In genomic region chr12:21145050-21145449, GRCm38 (mm10) we compare ENCODE assay signal across 13 mouse cellular contexts.
DNase-seq lines count a peak whose midpoint lies in the region; ATAC-seq and TF ChIP-seq lines count a peak whose summit lies in the region.
"Had no signal": no experiment of that assay in that cellular context is flagged by ENCODE, and none has a peak within 500 bp of the region (broad histone marks: within the 10 kb centered on the region; RNA-seq: fewer than 3 reads in every experiment).

No protein-coding gene starts in this region.

- H3K4me1 ChIP-seq in kidney, adult 2 months (ENCODE audit: control insufficient read depth, insufficient read depth, low read length), result peaks cover 2% of the 10 kb centered on the region; the same call in 1 of the 2 replicates
- H3K4me1 ChIP-seq in liver, embryonic 13.5 days (replicated peaks), result peaks cover 53% of the 10 kb centered on the region
- no peaks in the 10 kb centered on the region for H3K4me1 ChIP-seq in stomach, embryonic 15.5 days

- ATAC-seq in liver, embryonic 13.5 days (ENCODE audit: low read depth), result peak; percentile 41
- ATAC-seq in stomach, embryonic 15.5 days (ENCODE audit: insufficient read depth, low FRiP score, low read depth), result peak; percentile 21; the same call in 1 of the 2 replicates
- ATAC-seq: forebrain, embryonic 13.5 days had no signal

- no peaks in the 10 kb centered on the region for H3K9me3 ChIP-seq in liver, embryonic 13.5 days (replicated peaks)
- no peaks in the 10 kb centered on the region for H3K9me3 ChIP-seq in stomach, embryonic 15.5 days
- H3K9me3 ChIP-seq: embryonic facial prominence, embryonic 12.5 days; forebrain, embryonic 13.5 days; hindbrain, embryonic 12.5 days; kidney, embryonic 15.5 days had no signal

- H3K4me3 ChIP-seq in kidney, adult 2 months (ENCODE audit: insufficient read depth, low read depth, low read length), result no peak overlapping the region
- no peak overlapping the region for H3K4me3 ChIP-seq in liver, embryonic 13.5 days (replicated peaks)
- no peak overlapping the region for H3K4me3 ChIP-seq in stomach, embryonic 15.5 days (replicated peaks)
- H3K4me3 ChIP-seq: embryonic facial prominence, embryonic 12.5 days; forebrain, embryonic 13.5 days; hindbrain, embryonic 12.5 days; kidney, embryonic 15.5 days had no signal

- no peak for TF ChIP-seq POLR2A in kidney, adult 2 months (IDR thresholded peaks at IDR 0.05; ENCODE audit: low read depth, low read length)

- peak overlapping the region; percentile 51 for H3K4me2 ChIP-seq in liver, embryonic 13.5 days
- no peak overlapping the region for H3K4me2 ChIP-seq in stomach, embryonic 15.5 days
- H3K4me2 ChIP-seq: embryonic facial prominence, embryonic 12.5 days; forebrain, embryonic 13.5 days; hindbrain, embryonic 12.5 days; kidney, embryonic 15.5 days had no signal

- peak; percentile 49 for DNase-seq in kidney, adult 2 months
- no peak for DNase-seq in kidney, adult 8-10 months
- DNase-seq in adipocyte (ENCODE audit: low spot score), result peak; percentile 39
- no peak for DNase-seq in liver, embryonic 13.5 days
- no peak for DNase-seq in frontal cortex, postnatal 10 days (ENCODE audit: low spot score in 2 of 2)
- no peak for DNase-seq in cerebellum, adult 9-10 months
- DNase-seq: adrenal gland, postnatal 36 days; thymus, postnatal 4 days had no signal

- no peaks in the 10 kb centered on the region for H3K27me3 ChIP-seq in kidney, adult 2 months (replicated peaks; ENCODE audit: control insufficient read depth, insufficient read depth, low read length)
- no peaks in the 10 kb centered on the region for H3K27me3 ChIP-seq in liver, embryonic 13.5 days
- no peaks in the 10 kb centered on the region for H3K27me3 ChIP-seq in stomach, embryonic 15.5 days (replicated peaks)
- H3K27me3 ChIP-seq: embryonic facial prominence, embryonic 12.5 days; forebrain, embryonic 13.5 days; hindbrain, embryonic 12.5 days; kidney, embryonic 15.5 days had no signal

- 0 out of 2 replicates have a peak overlapping the region, but pooled peaks have one; percentile 50 for H3K9ac ChIP-seq in liver, embryonic 13.5 days
- H3K9ac ChIP-seq in stomach, embryonic 15.5 days, result no peak overlapping the region
- H3K9ac ChIP-seq: embryonic facial prominence, embryonic 12.5 days; forebrain, embryonic 13.5 days; hindbrain, embryonic 12.5 days; kidney, embryonic 15.5 days had no signal

- TF ChIP-seq CTCF in kidney, adult 2 months (conservative IDR thresholded peaks at IDR 0.05; ENCODE audit: insufficient read depth, insufficient read length, low read depth, low read length), result no peak

- WGBS in kidney, adult 2 months, result 81% methylated on average over 5 of the region's 5 CpGs
- 56% methylated on average over 5 of the region's 5 CpGs for WGBS in liver, embryonic 13.5 days (ENCODE audit: insufficient replicate concordance)
- 77% methylated on average over 5 of the region's 5 CpGs for WGBS in stomach, embryonic 15.5 days

- H3K27ac ChIP-seq in kidney, adult 2 months (ENCODE audit: insufficient read depth, low read depth, low read length), result no peak overlapping the region
- H3K27ac ChIP-seq in liver, embryonic 13.5 days, result peak overlapping the region; percentile 84
- peak overlapping the region; percentile 21; the same call in 1 of the 2 replicates for H3K27ac ChIP-seq in stomach, embryonic 15.5 days
- H3K27ac ChIP-seq: embryonic facial prominence, embryonic 12.5 days; forebrain, embryonic 13.5 days; hindbrain, embryonic 12.5 days; kidney, embryonic 15.5 days had no signal

- no peaks in the 10 kb centered on the region for H3K36me3 ChIP-seq in kidney, adult 2 months (ENCODE audit: control insufficient read depth, insufficient read depth, low read length)
- H3K36me3 ChIP-seq in liver, embryonic 13.5 days, result no peaks in the 10 kb centered on the region
- H3K36me3 ChIP-seq in stomach, embryonic 15.5 days, result no peaks in the 10 kb centered on the region
- H3K36me3 ChIP-seq: embryonic facial prominence, embryonic 12.5 days; hindbrain, embryonic 12.5 days; kidney, embryonic 15.5 days had no signal

Comparison
In these comparisons a context has a peak if more than half of its experiments do, and no peak if none do; other contexts are left out.
1. DNase-seq: peak in kidney, adult 2 months (single experiment) and adipocyte (single experiment); none in kidney, adult 8-10 months (0 of 2), liver, embryonic 13.5 days (single experiment), frontal cortex, postnatal 10 days (0 of 2) and cerebellum, adult 9-10 months (single experiment).